Mouse (Mus musculus): ENCODE measurements around the gene Nup107. TPM values are rescaled to one million over a fixed set of nuclear protein-coding genes. Genes with fewer than 3 reads are reported as not detected.
"Not testable (repeated sequence)": the region's sequence is repeated elsewhere in the genome, so short reads cannot be mapped to it uniquely, and the experiment has no call there.

The Nup107 gene
- total RNA-seq, 2 experiments from 2014 or later = 100 to 133 TPM

DNA sequence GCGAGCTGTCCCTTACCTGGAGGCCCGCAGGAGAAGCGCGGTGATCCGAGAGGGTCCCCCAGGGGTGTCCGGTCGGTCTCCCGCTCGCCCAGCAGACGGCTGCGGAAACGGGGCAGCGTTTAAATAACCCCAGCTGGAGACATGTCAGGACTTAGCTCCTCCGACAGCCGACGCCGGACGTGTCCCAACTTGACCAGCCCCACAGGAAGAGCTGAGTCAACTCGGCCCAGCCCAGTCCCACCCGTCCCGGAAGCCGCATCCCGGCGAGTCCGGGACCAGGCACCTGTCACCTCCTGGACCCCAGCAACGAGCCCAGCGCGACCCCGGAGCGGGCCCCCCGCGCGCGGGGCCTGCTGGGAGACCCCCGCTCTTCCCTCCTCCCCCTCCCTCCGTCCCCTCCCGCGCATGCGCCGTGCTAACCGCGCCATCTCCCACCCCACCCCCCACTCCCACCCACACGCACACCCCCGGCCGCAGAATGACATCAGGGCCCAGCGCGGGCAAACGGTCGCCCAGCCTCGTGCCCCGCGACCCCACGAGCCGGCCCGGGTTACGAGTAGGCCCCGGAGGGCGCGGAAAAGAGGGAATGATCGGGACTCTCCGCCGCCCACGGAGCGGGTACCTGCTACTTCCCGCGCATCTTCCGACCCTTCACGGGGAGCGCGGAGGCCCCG, 82.4 kb downstream of the Nup107 start:
- ATAC-seq (replicated peaks; ENCODE audit: low FRiP score, low TSS enrichment, poor library complexity, severe bottlenecking) = peak; percentile 32

DNA sequence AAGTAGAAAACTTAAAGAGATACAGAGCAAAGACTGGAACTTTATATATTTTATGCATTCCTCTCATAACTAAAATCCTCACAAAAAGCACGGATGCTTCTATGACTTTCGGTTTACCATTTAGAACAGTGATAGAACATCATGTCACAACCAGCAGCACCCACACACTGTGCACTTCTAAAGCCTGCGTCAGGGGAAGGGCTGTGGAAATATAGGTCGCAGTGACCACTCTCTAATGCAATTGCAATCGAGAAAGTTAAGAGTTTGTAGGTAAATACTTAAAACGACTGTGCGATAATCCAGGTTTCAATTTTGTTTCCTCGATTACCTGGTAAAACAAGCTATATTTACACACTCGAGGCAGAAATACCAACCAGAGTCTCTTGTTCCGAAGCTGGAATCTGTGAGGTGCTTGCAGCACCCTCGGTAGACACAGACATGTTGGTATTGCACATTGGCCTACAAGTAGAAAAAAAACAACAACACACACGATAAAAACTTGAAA, 83.1 kb downstream of the Nup107 start:
- no peak for ATAC-seq (replicated peaks; ENCODE audit: low FRiP score, low TSS enrichment, poor library complexity, severe bottlenecking)

DNA sequence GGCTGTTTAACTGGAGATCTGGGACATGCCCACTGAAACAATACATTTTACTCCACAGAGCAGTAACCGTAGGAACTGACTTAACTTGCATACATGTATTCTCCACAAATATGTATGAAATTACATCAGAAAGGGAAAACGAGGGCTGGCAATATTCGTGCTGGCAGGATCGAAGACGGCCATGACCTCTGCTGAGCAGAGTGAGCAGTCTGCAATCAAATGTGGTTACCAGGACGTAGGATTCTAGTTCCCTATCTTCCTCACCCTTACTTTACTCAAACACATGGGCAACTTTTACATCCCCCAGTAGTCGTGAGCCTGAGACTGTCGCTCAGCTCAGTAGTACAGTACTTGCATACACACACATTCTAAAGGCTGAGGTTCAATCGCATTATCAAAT, 83.6 kb downstream of the Nup107 start:
- ATAC-seq (replicated peaks; ENCODE audit: low FRiP score, low TSS enrichment, poor library complexity, severe bottlenecking) = peak; percentile 43

DNA sequence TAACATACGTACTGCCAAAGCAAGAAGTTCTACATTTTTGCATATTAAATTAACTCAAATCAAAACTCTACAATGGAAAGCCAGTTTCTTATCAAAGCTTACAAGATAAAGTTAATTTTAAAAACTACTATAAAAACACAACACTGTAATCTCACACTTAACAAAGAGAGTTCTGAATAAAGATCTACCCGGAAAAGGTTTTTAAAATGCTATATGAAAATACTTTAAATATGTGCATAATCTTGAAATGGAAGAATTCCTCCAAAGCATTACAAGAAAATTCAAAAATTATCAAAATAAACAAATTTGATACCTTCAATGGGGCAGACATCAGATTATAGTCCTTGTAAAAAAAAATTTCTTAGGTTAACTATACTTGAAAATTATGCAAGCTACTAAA, 84.1 kb downstream of the Nup107 start:
- ATAC-seq (replicated peaks; ENCODE audit: low FRiP score, low TSS enrichment, poor library complexity, severe bottlenecking) = no peak

DNA sequence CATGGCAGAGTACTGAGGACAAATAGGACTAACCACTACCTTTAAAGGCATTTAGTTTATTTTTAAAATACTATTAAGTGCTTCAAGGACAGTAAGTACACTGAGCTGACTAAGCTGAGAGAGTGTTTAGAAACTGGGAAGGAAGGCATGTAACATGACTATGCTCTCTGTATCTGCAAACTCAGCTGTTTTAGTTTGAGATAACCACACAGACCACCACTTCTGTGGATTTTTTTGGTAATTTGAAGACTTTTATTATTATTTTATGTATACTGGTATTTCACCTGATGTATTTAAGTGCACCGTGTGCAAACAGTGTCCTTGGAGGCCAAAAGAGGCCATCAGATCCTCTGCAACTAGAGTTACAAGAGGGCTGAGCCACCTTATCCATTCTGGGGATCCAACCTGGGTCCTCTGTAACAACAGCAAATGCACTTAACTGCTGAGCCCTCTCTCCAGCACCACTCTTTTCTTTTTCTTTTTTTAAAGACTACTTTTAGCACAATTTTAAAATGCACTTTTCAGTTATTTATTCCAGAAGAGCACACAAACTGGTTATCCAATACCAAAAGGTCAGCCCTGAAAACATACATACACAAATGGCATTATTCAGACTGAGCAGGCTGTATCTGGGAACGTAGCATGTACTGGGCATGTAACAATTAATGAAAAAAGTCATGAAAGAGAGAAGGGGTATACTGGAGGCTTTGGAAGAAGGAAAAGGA, 85.2 kb downstream of the Nup107 start:
- no peak for ATAC-seq (replicated peaks; ENCODE audit: low FRiP score, low TSS enrichment, poor library complexity, severe bottlenecking)

DNA sequence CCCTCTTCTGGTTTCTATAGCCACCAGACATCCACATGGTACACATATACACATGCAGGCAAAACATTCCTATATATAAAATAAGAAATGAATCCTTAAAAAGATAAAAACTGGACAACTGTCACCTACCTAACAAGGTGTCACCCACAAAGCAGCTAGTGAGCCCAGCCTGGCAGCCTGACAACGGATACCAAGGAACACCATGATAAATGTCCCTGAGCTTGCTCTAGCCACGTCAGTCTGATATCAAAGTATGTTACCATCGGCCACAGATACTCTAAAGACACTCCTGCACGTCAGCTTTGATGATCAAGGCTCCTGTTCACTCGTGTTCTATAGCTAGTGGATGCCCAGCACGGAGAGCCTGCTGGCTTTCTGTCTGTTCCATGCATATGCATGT, 86.1 kb downstream of the Nup107 start:
- no peak for ATAC-seq (replicated peaks; ENCODE audit: low FRiP score, low TSS enrichment, poor library complexity, severe bottlenecking)

DNA sequence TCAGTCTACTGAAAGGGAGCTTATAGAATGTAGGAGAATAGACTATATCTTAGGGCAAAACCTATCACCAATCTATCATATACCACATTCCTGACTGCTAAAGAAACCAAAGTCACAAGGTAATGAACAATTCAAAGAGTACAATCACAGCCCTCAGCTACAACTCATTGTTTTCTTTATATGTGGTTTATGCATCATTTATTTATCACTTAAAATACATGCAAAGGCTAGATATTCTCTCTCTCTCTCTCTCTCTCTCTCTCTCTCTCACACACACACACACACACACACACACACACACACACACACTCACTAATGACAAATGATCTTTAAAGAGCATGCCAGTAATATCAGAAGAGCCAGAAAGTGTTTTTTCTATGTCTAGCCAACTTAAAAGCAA, 86.7 kb downstream of the Nup107 start:
- no peak for ATAC-seq (replicated peaks; ENCODE audit: low FRiP score, low TSS enrichment, poor library complexity, severe bottlenecking)

DNA sequence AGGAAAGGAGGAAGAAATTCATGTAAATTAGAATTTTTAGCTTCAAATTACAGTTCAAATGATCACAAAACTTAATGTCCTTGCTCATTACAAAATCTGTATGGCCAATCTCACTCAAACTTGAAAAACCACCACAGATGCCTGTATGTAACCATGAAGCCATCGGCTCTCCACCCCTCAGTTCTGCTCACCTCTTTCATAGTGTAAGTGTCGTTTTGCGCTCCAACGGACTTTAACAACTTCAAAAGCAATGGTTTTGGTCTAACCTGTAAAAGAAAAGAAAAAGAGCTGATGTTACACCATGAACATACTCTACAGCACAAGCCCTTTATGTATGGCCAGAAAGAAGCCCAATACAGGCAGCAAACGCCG, 87.6 kb downstream of the Nup107 start:
- ATAC-seq (replicated peaks; ENCODE audit: low FRiP score, low TSS enrichment, poor library complexity, severe bottlenecking) = no peak

DNA sequence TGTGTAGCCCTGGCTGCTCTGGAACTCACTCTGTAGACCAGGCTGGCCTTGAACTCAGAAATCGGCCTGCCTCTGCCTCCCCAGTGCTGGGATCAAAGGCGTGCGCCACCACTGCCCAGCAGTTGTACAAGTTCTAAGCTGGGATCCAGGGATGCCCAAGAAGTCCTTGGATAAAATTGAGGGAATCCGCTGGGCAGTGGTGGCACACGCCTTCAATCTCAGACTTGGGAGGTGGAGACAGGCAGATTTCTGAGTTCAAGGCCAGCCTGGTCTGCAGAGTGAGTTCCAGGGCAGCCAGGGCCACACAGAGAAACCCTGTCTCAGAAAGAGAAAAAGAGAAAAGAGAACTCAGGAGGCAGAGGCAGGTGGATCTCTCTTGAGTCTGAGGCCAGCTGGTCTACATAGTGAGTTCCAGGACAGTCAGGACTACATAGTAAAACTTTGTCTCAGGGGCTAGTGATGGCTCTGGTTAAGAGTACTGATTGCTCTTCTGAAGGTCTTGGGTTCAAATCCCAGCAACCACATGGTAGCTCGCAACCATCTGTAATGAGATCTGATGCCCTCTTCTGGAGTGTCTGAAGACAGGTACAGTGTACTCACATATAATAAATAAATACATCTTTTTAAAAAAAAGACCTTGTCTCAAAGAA, 88.1 kb downstream of the Nup107 start:
- ATAC-seq (replicated peaks; ENCODE audit: low FRiP score, low TSS enrichment, poor library complexity, severe bottlenecking) = not testable (repeated sequence)

DNA sequence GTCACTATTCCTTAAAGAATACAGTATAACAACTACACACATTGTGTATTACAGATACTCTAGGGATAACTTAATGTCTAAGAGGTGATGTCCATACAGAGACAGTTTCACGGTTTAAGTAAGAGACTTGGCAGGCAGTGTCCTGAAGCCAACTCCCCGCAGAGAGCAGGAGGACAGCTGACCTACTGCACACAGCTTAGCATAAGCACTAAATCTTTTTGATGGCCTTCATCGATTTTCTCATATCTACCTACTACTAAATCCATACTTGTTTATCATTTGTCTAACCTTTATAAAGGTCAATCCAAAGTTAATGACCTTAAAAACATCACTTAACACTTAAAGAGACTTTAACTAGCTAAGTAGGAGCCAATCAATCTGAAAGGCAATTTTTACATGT, 89.0 kb downstream of the Nup107 start:
- no peak for ATAC-seq (replicated peaks; ENCODE audit: low FRiP score, low TSS enrichment, poor library complexity, severe bottlenecking)

DNA sequence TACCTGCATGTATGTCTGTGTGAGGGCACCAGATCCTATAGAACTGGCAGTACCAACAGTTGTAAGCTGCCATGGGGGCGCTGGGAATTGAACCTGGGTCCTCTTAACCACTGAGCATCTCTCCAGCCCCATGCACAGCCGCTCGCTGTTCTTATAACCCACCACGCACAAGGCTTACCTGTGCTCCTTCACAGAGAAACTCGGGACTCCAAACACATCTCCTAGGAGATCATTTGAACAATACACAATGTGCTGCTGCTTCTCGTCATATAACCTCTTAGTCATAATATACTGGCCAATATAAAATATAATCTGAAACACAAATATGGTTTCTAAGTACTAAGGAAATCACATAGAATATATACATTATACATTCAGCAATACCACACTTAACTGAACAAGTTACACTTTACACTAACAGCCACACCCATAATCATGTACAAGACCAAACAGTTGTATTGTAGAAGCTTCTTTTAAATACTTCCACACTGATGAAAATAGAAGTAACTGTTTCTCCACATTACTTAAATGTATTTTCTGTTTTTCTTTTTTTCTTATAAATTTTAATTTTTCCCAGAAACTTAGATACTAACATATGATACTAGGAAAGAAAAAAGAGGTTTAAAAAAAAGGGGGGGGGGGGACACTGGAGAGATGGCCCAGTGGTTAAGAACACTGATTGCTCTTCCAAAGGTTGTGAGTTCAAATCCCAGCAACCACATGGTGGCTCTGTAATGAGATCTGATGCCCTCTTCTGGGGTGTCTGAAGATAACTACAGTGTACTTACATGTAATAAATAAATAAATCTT, 90.3 kb downstream of the Nup107 start:
- ATAC-seq (replicated peaks; ENCODE audit: low FRiP score, low TSS enrichment, poor library complexity, severe bottlenecking) = no peak

DNA sequence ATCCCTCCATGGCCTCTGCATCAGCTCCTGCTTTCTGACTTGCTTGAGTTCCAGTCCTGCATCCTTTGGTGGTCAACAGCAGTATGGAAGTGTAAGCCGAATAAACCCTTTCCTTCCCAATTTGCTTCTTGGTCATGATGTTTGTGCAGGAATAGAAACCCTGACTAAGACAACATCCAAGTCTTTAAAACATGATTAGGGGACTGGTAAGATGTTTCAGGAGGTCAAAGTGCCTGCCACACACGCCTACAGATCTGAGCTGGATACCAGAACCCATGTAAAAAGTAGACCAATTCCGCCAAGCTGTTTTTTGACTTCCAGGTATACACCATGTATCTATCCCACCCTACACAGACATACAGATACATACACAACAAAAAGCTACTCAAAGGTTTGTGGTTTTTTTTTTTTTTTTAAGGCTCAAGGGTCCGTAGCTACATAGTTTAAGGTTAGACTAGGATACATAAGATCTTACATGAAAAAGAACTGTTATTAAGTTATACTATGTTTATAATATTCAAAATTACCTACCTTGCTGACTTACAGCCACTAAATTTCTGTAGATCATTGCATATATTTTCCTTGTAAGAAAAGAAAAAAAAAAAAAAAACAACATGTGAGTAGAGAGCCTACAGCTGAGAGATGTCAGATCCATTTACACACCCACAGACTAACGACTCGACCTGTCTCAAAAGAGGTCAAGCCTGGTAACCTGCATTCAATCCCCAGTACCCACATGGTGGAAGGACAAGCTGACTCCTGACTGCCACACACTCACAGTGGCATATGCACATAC, 91.3 kb downstream of the Nup107 start:
- ATAC-seq (replicated peaks; ENCODE audit: low FRiP score, low TSS enrichment, poor library complexity, severe bottlenecking) = no peak

Other genes starting within 250 kb of the Nup107 start
- gene Cpm, start 163.2 kb downstream of the Nup107 start, total RNA-seq (2014; fragmentation: Nextera tagmentation) = 0.85 and 0.94 TPM in 2 replicates
- gene Cpm, start 163.2 kb downstream of the Nup107 start, total RNA-seq (2017) = not detected in 2 replicates
- gene Mdm2, start 81.9 kb downstream of the Nup107 start, total RNA-seq (2014; fragmentation: Nextera tagmentation) = 43.6 and 58.8 TPM in 2 replicates
- gene Mdm2, start 81.9 kb downstream of the Nup107 start, total RNA-seq (2017) = 45.6 and 63.7 TPM in 2 replicates
- gene Slc35e3, start 46.3 kb downstream of the Nup107 start, total RNA-seq (2014; fragmentation: Nextera tagmentation) = 1.3 and 7.2 TPM in 2 replicates
- gene Slc35e3, start 46.3 kb downstream of the Nup107 start, total RNA-seq (2017) = 5.0 and 5.2 TPM in 2 replicates
- gene Rap1b, start 53.3 kb upstream of the Nup107 start, total RNA-seq (2014; fragmentation: Nextera tagmentation) = 56.8 and 92.2 TPM in 2 replicates
- 67.4 and 73.2 TPM in 2 replicates for gene Rap1b, start 53.3 kb upstream of the Nup107 start, total RNA-seq (2017)